Mouse (Mus musculus) midbrain, embryonic 16.5 days (tissue): Measurements from ENCODE around the gene Gm28845. TPM values are rescaled to one million over a fixed set of nuclear protein-coding genes. Genes with fewer than 3 reads are reported as not detected.

ENCODE experiments used
- ATAC-seq: fragments of 200-750 bp; cut with Nextera tagmentation; 2 replicates; pipeline ENCODE4 v1.8.0; 2017; ENCODE audit warnings: moderate TSS enrichment
- H3K27ac ChIP-seq: fragments of 300-500 bp; sonication (generic); 2 replicates; pipeline ENCODE4 v1.5.1; 2014; ENCODE audit warnings: mild to moderate bottlenecking, low read length, mixed read lengths
- H3K27me3 ChIP-seq: fragments of 300-500 bp; sonication (generic); 2 replicates; pipeline ENCODE4 v1.6.1; 2014; ENCODE audit warnings: low read depth, low read length, mixed read lengths; ENCODE audit not compliant: control insufficient read depth, insufficient read depth
- H3K36me3 ChIP-seq: fragments of 300-500 bp; sonication (generic); 2 replicates; pipeline ENCODE4 v1.6.1; 2014; ENCODE audit warnings: mild to moderate bottlenecking, low read length, moderate library complexity, mixed read lengths; ENCODE audit not compliant: control insufficient read depth, insufficient read depth
- H3K4me1 ChIP-seq: fragments of 300-500 bp; sonication (generic); 2 replicates; pipeline ENCODE4 v1.6.1; 2014; ENCODE audit warnings: mild to moderate bottlenecking, low read length, mixed read lengths; ENCODE audit not compliant: control insufficient read depth, insufficient read depth
- H3K4me2 ChIP-seq: fragments of 300-500 bp; sonication (generic); 2 replicates; pipeline ENCODE4 v1.6.1; 2014; ENCODE audit warnings: mild to moderate bottlenecking, low read length, mixed read lengths
- H3K4me3 ChIP-seq: fragments of 300-500 bp; sonication (generic); 2 replicates; pipeline ENCODE4 v1.5.1; 2014; ENCODE audit warnings: low read depth, mild to moderate bottlenecking, low read length, moderate library complexity, mixed read lengths
- H3K9ac ChIP-seq: fragments of 300-500 bp; sonication (generic); 2 replicates; pipeline ENCODE4 v1.6.1; 2014; ENCODE audit warnings: low read depth, low read length, mixed read lengths
- H3K9me3 ChIP-seq: fragments of 300-500 bp; sonication (generic); replicated peaks from 2 replicates; pipeline ENCODE4 v1.6.1; 2014; ENCODE audit warnings: mild to moderate bottlenecking, low read length, mixed read lengths; ENCODE audit not compliant: control insufficient read depth, poor library complexity, severe bottlenecking
- WGBS: fragments of 180-500 bp; shearing (Covaris S2); extraction: QIAGEN DNeasy Blood & Tissue Kit; methylation state at CpG from one replicate; pipeline ENCODE4 v1.1.7; 2014; 5-methylcytosine and 5-hydroxymethylcytosine counted together
- polyA plus RNA-seq: library from polyadenylated mRNA; unstranded; fragments of >200 nt; fragmentation: Nextera tagmentation; extraction: Ambion mirVana; gene quantifications from 2 replicates; pipeline ENCODE4 v1.2.1, GENCODE M21; 2015

The Gm28845 gene
- polyA plus RNA-seq, 1 experiment from 2014 or later = not detected

DNA sequence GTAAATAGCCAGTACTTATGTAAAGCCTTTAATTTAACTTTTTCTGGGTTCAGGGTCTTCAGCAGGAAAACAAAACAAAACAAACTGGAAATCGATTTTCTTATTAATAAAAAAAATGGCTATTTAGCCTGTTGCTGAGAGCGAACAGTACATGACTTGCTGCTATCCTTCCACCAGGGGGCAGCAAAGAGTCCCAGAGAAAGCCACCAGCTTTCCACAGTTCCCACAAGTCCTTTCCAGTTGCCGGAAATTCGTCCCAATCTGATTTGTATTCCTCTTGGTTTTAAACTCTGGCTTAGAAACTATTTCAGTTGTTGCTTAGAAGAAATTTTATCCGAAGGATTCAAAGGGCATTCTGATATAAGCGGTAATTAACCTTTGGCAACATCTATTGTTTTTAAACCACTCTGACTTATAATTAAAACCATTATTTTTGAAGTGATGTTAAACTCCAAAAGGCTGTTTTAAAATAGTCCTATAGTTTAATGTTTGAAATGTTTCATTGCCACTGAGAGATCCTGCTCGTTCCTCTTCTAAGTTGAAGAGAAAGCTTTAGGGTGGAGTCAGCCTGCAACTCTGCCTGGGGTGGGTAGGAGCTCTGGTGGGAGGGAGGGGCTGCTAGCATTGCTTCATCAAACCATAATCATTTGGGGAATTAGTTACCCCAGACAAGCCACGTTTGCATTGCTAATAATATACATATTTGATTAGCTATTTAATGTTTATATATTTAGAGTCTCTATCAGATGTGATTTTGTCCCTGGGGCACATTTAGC lies 7.1 kb downstream of the Gm28845 start:
- no peak overlapping the region for H3K27ac ChIP-seq
- no peaks in the 10 kb centered on the region for H3K27me3 ChIP-seq
- peak; percentile 84 for ATAC-seq
- WGBS = 10% methylated on average over 8 of the region's 8 CpGs
- no peak overlapping the region for H3K4me3 ChIP-seq
- no peak overlapping the region for H3K9ac ChIP-seq
- no peaks in the 10 kb centered on the region for H3K9me3 ChIP-seq
- no peaks in the 10 kb centered on the region for H3K4me1 ChIP-seq
- H3K4me2 ChIP-seq = peak overlapping the region; percentile 26
- no peaks in the 10 kb centered on the region for H3K36me3 ChIP-seq

DNA sequence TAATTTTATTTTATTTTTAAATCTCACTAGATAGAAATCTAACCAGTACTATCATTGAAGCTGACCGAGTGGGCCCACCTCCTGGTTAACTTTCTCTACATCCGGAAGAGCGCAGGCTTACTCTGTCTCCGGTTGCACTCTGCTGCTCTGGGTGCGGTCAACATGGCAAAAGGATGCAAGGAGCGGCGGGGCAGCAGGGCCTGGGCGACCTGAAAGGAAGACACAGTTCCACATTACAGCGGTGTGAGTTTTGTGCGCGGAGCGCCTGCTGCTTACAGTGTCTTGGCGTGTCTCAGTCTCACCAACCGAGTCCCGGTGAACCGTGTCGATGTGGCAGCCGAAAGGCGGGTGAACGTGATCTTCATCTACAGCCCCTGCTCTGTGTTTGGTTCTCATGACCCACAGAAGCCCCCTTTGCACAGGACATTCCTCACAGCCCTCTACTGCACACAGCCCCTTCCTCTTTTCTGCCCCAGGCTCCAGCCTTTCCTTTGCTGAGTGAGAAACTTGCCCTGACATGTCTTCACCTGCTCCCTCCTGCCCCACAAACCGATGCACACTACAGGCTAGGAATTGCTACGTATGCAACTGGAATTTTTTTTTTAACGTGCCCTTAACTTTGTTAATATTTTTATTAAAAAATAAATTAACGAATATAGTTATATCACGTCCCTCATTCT lies 9.5 kb downstream of the Gm28845 start:
- Histone ChIP-seq H3K36me3 (no peaks in the 10 kb centered on the region), H3K9me3 (no peaks in the 10 kb centered on the region), H3K27me3 (no peaks in the 10 kb centered on the region), H3K9ac (no peak overlapping the region), H3K4me3 (no peak overlapping the region), H3K27ac (no peak overlapping the region), H3K4me1 (no peaks in the 10 kb centered on the region), H3K4me2 (no peak overlapping the region)
- WGBS = 82% methylated on average over 25 of the region's 25 CpGs
- no peak for ATAC-seq

DNA sequence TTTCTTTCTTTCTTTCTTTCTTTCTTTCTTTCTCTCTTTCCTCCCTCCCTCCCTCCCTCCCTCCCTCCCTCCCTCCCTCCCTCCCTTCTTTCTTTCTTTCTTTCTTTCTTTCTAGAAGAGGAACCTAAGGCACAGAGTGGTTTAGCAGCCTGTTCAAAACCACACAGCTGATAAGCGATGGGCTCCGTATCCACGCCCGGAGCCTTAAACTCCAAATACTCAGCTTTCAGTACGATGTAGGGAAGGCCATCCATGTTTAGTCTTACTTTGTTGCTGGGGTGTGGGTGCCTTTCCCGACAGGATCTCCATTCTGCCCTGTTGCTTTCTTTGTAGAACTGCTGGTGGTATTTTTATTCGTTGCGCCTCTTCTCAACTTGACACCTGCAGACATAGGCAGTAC lies 10.2 kb downstream of the Gm28845 start:
- ATAC-seq = no peak
- Histone ChIP-seq H3K27me3 (no peaks in the 10 kb centered on the region), H3K27ac (no peak overlapping the region), H3K9me3 (no peaks in the 10 kb centered on the region), H3K36me3 (no peaks in the 10 kb centered on the region), H3K4me1 (no peaks in the 10 kb centered on the region), H3K4me2 (no peak overlapping the region), H3K4me3 (no peak overlapping the region), H3K9ac (no peak overlapping the region)
- WGBS = 96% methylated on average over 8 of the region's 8 CpGs

DNA sequence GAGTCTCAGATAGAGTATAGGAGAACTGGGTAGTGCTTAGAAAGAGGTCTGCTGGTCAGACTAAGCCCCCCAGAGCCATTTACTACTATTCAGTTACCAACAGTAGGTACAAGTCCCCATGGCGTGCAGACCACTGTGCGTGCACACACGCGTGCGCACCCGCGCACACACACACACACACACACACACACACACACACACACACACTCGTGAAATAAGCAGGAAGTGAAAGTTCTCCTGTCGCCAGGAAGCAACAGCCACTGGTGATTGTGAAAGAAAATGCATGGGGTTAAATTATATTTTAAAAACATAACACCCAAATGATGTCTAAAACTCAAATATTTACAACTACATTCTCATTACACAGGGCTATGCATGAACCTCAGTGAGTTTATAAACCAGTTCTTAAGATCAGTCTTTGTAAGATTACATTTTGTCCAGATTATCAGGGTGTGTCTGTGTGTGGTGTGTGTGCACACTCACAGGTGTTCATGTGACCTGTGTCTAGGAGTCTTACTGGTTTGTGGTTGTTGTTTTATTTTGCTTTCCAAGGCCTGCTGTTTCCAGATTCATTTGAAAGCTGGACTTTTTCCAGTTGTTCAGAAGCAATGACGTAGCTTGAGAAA lies 11.6 kb downstream of the Gm28845 start:
- H3K4me3 ChIP-seq = no peak overlapping the region

DNA sequence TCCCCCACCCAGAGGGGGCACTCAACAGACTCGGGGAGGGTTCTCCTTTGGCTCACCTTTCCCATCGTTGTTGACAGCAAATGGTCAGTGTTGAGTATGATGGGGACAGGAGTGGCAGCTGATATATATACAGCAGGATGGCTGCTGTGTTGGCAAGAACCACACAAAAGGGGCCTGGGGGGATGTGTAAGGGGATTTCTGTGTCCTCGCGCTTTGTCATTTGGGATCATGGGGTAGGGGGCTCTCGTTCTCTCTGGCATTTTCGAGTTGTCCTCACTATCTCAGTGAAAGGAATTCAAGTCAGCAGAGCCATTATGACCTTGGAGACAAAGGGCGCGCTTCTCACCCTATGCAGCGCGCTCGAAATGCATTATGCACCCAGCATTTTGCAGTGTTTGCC lies 16.1 kb downstream of the Gm28845 start, which contains the start of gene Cryga:
Cryga (minus strand) TSS at position 101 of the 400 bp plus-strand sequence.
- Histone ChIP-seq H3K9me3 (no peaks in the 10 kb centered on the region), H3K36me3 (no peaks in the 10 kb centered on the region), H3K4me2 (no peak within 1 kb of the TSS), H3K27ac (no peak within 1 kb of the TSS), H3K27me3 (no peaks in the 10 kb centered on the region), H3K4me3 (no peak within 1 kb of the TSS), H3K4me1 (no peaks in the 10 kb centered on the region), H3K9ac (no peak within 1 kb of the TSS)
- ATAC-seq = no peak
- 85% methylated on average over 11 of the region's 11 CpGs for WGBS

More for the DNA sequence above, 11.6 kb downstream of the Gm28845 start:
- Histone ChIP-seq H3K4me2 (no peak overlapping the region), H3K9me3 (no peaks in the 10 kb centered on the region), H3K9ac (no peak overlapping the region), H3K27me3 (no peaks in the 10 kb centered on the region), H3K36me3 (no peaks in the 10 kb centered on the region), H3K4me1 (no peaks in the 10 kb centered on the region), H3K27ac (no peak overlapping the region)
- WGBS = 88% methylated on average over 10 of the region's 10 CpGs
- no peak for ATAC-seq

DNA sequence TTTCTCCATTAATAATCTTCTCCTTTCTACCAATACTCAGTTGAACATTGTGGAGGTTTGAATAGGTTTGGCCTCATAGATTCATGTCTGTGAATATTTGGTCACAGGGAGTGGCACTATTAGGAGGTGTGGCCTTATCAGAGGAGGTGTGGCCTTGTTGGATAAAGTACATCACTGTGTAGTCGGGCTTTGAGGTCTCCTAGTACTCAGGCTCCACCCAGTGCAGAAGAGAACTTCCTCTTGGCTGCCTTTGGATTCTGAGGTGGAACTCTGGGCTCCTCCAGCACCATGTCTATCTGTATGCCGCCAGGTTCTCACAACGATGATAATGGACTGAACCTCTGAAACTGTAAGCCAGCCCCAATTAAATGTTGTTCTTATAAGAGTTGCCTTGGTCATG lies 22.4 kb downstream of the Gm28845 start:
- WGBS = 89% methylated on average over 3 of the region's 3 CpGs
- no peak overlapping the region for H3K27ac ChIP-seq
- H3K27me3 ChIP-seq = no peaks in the 10 kb centered on the region
- H3K9ac ChIP-seq = no peak overlapping the region
- H3K4me3 ChIP-seq = no peak overlapping the region
- no peak for ATAC-seq
- no peaks in the 10 kb centered on the region for H3K9me3 ChIP-seq
- no peaks in the 10 kb centered on the region for H3K36me3 ChIP-seq
- H3K4me1 ChIP-seq = no peaks in the 10 kb centered on the region
- H3K4me2 ChIP-seq = no peak overlapping the region

DNA sequence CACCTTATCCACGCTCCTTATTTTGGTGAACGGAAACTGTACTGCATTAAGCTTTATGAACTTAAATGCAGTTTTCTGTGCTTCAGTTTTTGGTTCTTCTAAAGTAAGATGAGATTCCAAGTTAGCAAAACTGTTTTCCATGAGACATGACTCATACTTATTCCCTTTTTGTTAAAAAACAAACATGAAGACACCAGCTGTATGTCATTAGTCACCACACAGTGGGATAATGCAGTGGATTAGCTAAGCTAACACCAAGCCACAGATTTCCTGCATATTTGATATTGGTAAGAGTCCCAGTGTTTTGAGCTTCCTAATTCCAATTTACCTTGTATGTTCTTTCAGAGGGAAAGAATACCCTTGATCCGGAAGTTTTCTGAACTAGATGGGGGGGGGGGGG lies 27.8 kb downstream of the Gm28845 start:
- no peak overlapping the region for H3K4me3 ChIP-seq
- ATAC-seq = no peak
- no peaks in the 10 kb centered on the region for H3K9me3 ChIP-seq
- H3K4me1 ChIP-seq = no peaks in the 10 kb centered on the region
- no peaks in the 10 kb centered on the region for H3K36me3 ChIP-seq
- 90% methylated on average over 3 of the region's 3 CpGs for WGBS
- H3K27ac ChIP-seq = no peak overlapping the region
- no peak overlapping the region for H3K9ac ChIP-seq
- H3K27me3 ChIP-seq = no peaks in the 10 kb centered on the region
- H3K4me2 ChIP-seq = no peak overlapping the region

DNA sequence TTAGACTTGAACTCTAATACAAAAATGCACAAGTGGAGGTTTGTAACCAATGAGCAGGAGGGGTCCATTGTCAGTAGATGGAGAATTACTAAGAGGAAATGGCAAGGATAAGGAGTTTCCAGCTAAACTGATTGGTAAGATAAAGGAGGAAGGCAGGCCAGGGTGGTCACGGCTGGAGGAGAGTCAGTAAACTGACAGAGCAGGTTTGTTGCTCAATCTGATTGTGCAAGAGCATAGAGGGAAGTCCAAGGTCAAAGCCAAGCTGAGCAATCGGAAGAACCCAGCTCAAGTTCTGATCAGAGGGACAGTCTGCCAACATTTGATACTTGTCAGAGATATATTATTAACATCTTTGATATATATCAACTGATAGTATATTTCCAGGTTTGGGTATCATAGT lies 29.0 kb downstream of the Gm28845 start:
- H3K4me3 ChIP-seq = no peak overlapping the region
- H3K4me2 ChIP-seq = no peak overlapping the region
- ATAC-seq = no peak
- H3K27ac ChIP-seq = no peak overlapping the region
- 81% methylated on average over 2 of the region's 2 CpGs for whole genome bisulfite sequencing
- H3K27me3 ChIP-seq = no peaks in the 10 kb centered on the region
- no peak overlapping the region for H3K9ac ChIP-seq
- H3K4me1 ChIP-seq = no peaks in the 10 kb centered on the region
- H3K36me3 ChIP-seq = no peaks in the 10 kb centered on the region
- no peaks in the 10 kb centered on the region for H3K9me3 ChIP-seq
